Mouse (Mus musculus): ENCODE measurements around the gene Sec24a. TPM values are rescaled to one million over a fixed set of nuclear protein-coding genes. Genes with fewer than 3 reads are reported as not detected.
"Not testable (repeated sequence)": the region's sequence is repeated elsewhere in the genome, so short reads cannot be mapped to it uniquely, and the experiment has no call there.

Gene Sec24a
- polyA plus RNA-seq, 1 experiment from 2014 or later: 16.5 TPM

DNA sequence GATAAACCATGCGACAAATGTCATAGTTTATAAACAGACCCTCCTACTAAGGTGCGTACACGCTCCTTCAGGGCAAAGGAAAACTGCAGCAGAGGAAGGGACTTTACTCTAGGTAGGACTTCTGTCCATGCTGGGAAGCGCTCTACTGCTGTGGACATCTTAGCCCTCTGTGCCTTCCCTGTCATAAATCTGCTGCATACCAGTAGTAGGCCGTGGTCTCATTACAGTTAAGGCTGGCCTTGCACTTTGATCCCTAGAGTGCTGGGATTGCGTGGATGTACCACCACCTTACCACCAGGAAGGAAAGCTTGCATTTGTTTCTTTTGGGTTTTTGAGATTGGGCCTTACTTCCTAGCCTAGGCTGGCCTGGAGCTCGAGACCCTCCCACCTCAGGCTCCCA, 27.2 kb upstream of the Sec24a start:
- ATAC-seq: no peak
- Histone ChIP-seq H3K4me2 (ENCODE audit: low read length) (no peak overlapping the region), H3K36me3 (ENCODE audit: control insufficient read depth, insufficient read depth, low read length) (peaks cover 26% of the 10 kb centered on the region), H3K27ac (ENCODE audit: low read length) (no peak overlapping the region), H3K9me3 (replicated peaks; ENCODE audit: control insufficient read depth, low read length, poor library complexity, severe bottlenecking) (no peaks in the 10 kb centered on the region), H3K4me1 (ENCODE audit: control insufficient read depth, insufficient read depth, low read length) (no peaks in the 10 kb centered on the region), H3K27me3 (ENCODE audit: control insufficient read depth, insufficient read depth, low read depth, low read length) (no peaks in the 10 kb centered on the region), H3K4me3 (ENCODE audit: low read depth, low read length) (no peak overlapping the region), H3K9ac (ENCODE audit: low read depth, low read length) (no peak overlapping the region)
- 98% methylated on average over 7 of the region's 7 CpGs for WGBS

DNA sequence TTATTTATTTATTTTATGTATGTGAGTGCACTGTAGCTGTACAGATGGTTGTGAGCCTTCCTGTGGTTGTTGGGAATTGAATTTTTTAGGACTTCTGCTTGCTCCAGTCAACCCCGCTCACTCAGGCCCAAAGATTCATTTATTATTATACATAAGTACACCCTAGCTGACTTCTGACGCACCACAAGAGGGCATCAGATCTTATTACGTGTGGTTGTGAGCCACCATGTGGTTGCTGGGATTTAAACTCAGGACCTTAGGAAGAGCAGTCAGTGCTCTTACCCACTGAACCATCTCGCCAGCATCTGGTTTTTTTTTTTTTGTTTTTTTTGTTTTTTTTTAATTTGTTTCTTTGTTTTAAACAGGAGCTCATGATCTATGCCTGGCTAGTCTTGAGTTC, 26.3 kb upstream of the Sec24a start:
- not testable (repeated sequence) for H3K27ac ChIP-seq (ENCODE audit: low read length); H3K27me3 ChIP-seq (ENCODE audit: control insufficient read depth, insufficient read depth, low read depth, low read length); H3K4me1 ChIP-seq (ENCODE audit: control insufficient read depth, insufficient read depth, low read length); H3K4me2 ChIP-seq (ENCODE audit: low read length); ATAC-seq; H3K4me3 ChIP-seq (ENCODE audit: low read depth, low read length); H3K9me3 ChIP-seq (replicated peaks; ENCODE audit: control insufficient read depth, low read length, poor library complexity, severe bottlenecking); H3K9ac ChIP-seq (ENCODE audit: low read depth, low read length)
- peaks cover 29% of the 10 kb centered on the region for H3K36me3 ChIP-seq (ENCODE audit: control insufficient read depth, insufficient read depth, low read length)
- WGBS: 76% methylated on average over 4 of the region's 4 CpGs

DNA sequence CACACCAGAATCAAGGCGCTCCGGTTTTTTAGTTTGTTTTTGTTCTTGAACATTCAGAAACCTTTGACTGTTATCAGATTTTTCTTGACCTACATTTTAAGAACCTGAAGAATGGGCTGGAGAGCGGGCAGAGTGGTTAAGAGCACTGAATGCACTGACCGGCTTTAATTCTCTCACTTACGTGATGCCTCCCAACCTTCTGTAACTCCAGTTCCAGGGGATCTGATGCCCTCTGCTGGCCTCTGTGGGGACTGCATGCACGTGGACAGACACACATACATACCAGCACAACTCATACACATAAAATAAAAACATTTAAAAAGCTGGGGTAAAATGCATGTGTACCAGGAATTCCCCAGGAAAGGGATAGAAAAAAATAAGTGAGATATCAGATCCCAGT, 22.5 kb upstream of the Sec24a start:
- 94% methylated on average over 6 of the region's 6 CpGs for WGBS
- peaks cover 34% of the 10 kb centered on the region for H3K36me3 ChIP-seq (ENCODE audit: control insufficient read depth, insufficient read depth, low read length)
- H3K4me2 ChIP-seq (ENCODE audit: low read length): no peak overlapping the region
- no peak overlapping the region for H3K4me3 ChIP-seq (ENCODE audit: low read depth, low read length)
- H3K9ac ChIP-seq (ENCODE audit: low read depth, low read length): no peak overlapping the region
- no peaks in the 10 kb centered on the region for H3K4me1 ChIP-seq (ENCODE audit: control insufficient read depth, insufficient read depth, low read length)
- H3K9me3 ChIP-seq (replicated peaks; ENCODE audit: control insufficient read depth, low read length, poor library complexity, severe bottlenecking): no peaks in the 10 kb centered on the region
- no peak overlapping the region for H3K27ac ChIP-seq (ENCODE audit: low read length)
- ATAC-seq: no peak
- H3K27me3 ChIP-seq (ENCODE audit: control insufficient read depth, insufficient read depth, low read depth, low read length): no peaks in the 10 kb centered on the region

- WGBS: 96% methylated on average over 6 of the region's 6 CpGs
- H3K4me1 ChIP-seq (ENCODE audit: control insufficient read depth, insufficient read depth, low read length): no peaks in the 10 kb centered on the region
- ATAC-seq: no peak
- H3K9me3 ChIP-seq (replicated peaks; ENCODE audit: control insufficient read depth, low read length, poor library complexity, severe bottlenecking): no peaks in the 10 kb centered on the region
- no peak overlapping the region for H3K4me3 ChIP-seq (ENCODE audit: low read depth, low read length)
- H3K27me3 ChIP-seq (ENCODE audit: control insufficient read depth, insufficient read depth, low read depth, low read length): no peaks in the 10 kb centered on the region
- no peak overlapping the region for H3K9ac ChIP-seq (ENCODE audit: low read depth, low read length)
- no peak overlapping the region for H3K27ac ChIP-seq (ENCODE audit: low read length)
- H3K4me2 ChIP-seq (ENCODE audit: low read length): no peak overlapping the region
- peaks cover 33% of the 10 kb centered on the region for H3K36me3 ChIP-seq (ENCODE audit: control insufficient read depth, insufficient read depth, low read length)
Observed at GRCm38 (mm10) chr11:51782721-51783120, 19.3 kb upstream of the Sec24a start.

DNA sequence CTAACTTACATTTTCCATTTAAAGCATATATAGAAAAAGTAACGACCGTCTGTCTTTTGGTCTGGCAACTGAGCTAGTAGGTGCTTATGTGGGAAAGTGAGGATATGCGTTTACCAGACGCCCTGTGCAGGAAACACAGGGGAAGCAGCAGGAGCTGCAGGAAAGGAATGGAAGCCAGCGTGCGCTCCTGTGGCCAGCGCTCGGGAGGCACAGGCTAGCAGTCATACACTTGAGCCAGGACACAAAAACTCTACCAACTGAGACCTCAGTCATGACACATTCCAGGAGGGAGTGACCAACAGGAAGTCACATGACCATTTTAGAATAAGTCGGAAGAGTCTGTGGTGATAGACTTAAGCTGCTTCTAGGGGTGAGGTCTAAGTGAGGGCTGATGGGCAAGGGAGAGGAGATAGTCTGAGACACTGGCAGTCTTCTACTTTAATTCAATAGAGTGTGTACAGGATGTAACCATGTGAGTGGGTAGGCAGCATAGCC, 17.4 kb upstream of the Sec24a start:
- H3K4me3 ChIP-seq (ENCODE audit: low read depth, low read length): no peak overlapping the region
- no peak overlapping the region for H3K27ac ChIP-seq (ENCODE audit: low read length)
- no peak overlapping the region for H3K9ac ChIP-seq (ENCODE audit: low read depth, low read length)
- H3K9me3 ChIP-seq (replicated peaks; ENCODE audit: control insufficient read depth, low read length, poor library complexity, severe bottlenecking): no peaks in the 10 kb centered on the region
- H3K27me3 ChIP-seq (ENCODE audit: control insufficient read depth, insufficient read depth, low read depth, low read length): no peaks in the 10 kb centered on the region
- ATAC-seq: no peak
- WGBS: 96% methylated on average over 9 of the region's 9 CpGs
- peaks cover 25% of the 10 kb centered on the region for H3K36me3 ChIP-seq (ENCODE audit: control insufficient read depth, insufficient read depth, low read length)
- no peaks in the 10 kb centered on the region for H3K4me1 ChIP-seq (ENCODE audit: control insufficient read depth, insufficient read depth, low read length)
- no peak overlapping the region for H3K4me2 ChIP-seq (ENCODE audit: low read length)

DNA sequence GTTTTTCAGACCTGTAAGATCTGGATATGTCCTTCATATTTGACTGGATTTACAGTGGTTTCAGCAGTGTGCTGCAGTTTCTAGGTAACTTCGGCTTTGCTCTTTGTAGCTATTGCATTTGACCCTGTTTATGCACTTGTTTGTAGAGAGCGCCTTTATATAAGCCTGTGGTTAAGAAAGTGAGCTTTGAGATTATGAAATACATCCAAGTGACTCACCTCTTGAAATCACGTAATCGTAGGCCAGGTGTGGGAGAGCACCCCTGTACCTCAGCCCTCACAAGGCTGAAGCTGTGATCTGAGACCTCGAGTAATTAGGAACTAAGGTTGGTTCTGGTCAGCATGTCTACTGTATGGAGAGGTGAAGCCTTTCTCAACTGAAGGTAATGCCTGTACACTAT, 14.0 kb upstream of the Sec24a start:
- peaks cover 13% of the 10 kb centered on the region; the same call in 1 of the 2 replicates for H3K36me3 ChIP-seq (ENCODE audit: control insufficient read depth, insufficient read depth, low read length)
- H3K9ac ChIP-seq (ENCODE audit: low read depth, low read length): no peak overlapping the region
- H3K27ac ChIP-seq (ENCODE audit: low read length): no peak overlapping the region
- H3K9me3 ChIP-seq (replicated peaks; ENCODE audit: control insufficient read depth, low read length, poor library complexity, severe bottlenecking): no peaks in the 10 kb centered on the region
- no peak overlapping the region for H3K4me3 ChIP-seq (ENCODE audit: low read depth, low read length)
- ATAC-seq: no peak
- H3K4me2 ChIP-seq (ENCODE audit: low read length): no peak overlapping the region
- H3K27me3 ChIP-seq (ENCODE audit: control insufficient read depth, insufficient read depth, low read depth, low read length): no peaks in the 10 kb centered on the region
- 96% methylated on average over 5 of the region's 5 CpGs for WGBS
- H3K4me1 ChIP-seq (ENCODE audit: control insufficient read depth, insufficient read depth, low read length): no peaks in the 10 kb centered on the region

- no peaks in the 10 kb centered on the region for H3K9me3 ChIP-seq (replicated peaks; ENCODE audit: control insufficient read depth, low read length, poor library complexity, severe bottlenecking)
- no peak overlapping the region for H3K9ac ChIP-seq (ENCODE audit: low read depth, low read length)
- H3K36me3 ChIP-seq (ENCODE audit: control insufficient read depth, insufficient read depth, low read length): peaks cover 7% of the 10 kb centered on the region; the same call in 1 of the 2 replicates
- ATAC-seq: no peak
- no peaks in the 10 kb centered on the region for H3K4me1 ChIP-seq (ENCODE audit: control insufficient read depth, insufficient read depth, low read length)
- H3K4me2 ChIP-seq (ENCODE audit: low read length): no peak overlapping the region
- no peaks in the 10 kb centered on the region for H3K27me3 ChIP-seq (ENCODE audit: control insufficient read depth, insufficient read depth, low read depth, low read length)
- no peak overlapping the region for H3K4me3 ChIP-seq (ENCODE audit: low read depth, low read length)
- no peak overlapping the region for H3K27ac ChIP-seq (ENCODE audit: low read length)
- 93% methylated on average over 3 of the region's 3 CpGs for WGBS
Observed at GRCm38 (mm10) chr11:51775507-51775906, 12.1 kb upstream of the Sec24a start.

GRCm38 (mm10) chr11:51768296-51768695, 4.9 kb upstream of the Sec24a start:
- Histone ChIP-seq H3K4me1 (ENCODE audit: control insufficient read depth, insufficient read depth, low read length) (peaks cover 18% of the 10 kb centered on the region), H3K4me3 (ENCODE audit: low read depth, low read length) (no peak overlapping the region), H3K27ac (ENCODE audit: low read length) (no peak overlapping the region), H3K9ac (ENCODE audit: low read depth, low read length) (no peak overlapping the region), H3K36me3 (ENCODE audit: control insufficient read depth, insufficient read depth, low read length) (no peaks in the 10 kb centered on the region), H3K9me3 (replicated peaks; ENCODE audit: control insufficient read depth, low read length, poor library complexity, severe bottlenecking) (no peaks in the 10 kb centered on the region), H3K27me3 (ENCODE audit: control insufficient read depth, insufficient read depth, low read depth, low read length) (no peaks in the 10 kb centered on the region), H3K4me2 (ENCODE audit: low read length) (no peak overlapping the region)
- WGBS: 84% methylated on average over 5 of the region's 5 CpGs
- no peak for ATAC-seq

DNA sequence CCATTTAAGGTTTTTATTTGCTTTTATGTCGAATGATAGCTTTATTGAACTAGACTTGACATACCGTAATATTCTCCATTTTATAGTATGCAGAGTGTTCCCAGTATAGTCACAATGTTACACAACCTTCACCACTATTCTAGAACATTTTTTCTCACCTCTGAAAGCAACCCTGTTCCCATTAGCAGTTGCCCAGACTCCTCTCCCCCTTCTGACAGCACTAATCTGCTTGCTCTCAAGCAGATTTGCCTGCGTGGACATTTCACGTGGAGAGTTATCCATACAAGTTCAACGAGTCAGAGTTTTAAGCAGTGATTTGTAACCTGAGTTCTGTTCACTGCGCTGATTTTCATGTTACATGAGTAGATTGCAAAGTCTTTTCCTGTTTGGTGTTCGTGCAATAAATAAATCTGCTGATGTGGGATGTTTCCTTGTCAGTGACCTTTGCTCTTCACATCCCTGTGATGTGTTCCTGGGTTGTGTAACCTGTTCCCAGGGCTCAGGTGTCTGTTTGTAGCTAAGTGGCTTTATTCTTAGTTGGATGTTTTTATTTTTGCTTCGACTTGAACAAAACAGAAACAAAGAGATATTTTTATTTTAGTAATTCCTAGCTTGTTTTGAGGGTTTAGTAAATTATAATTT, 4.3 kb upstream of the Sec24a start:
- Histone ChIP-seq H3K9ac (ENCODE audit: low read depth, low read length) (no peak overlapping the region), H3K27ac (ENCODE audit: low read length) (no peak overlapping the region), H3K4me3 (ENCODE audit: low read depth, low read length) (no peak overlapping the region), H3K9me3 (replicated peaks; ENCODE audit: control insufficient read depth, low read length, poor library complexity, severe bottlenecking) (no peaks in the 10 kb centered on the region), H3K4me1 (ENCODE audit: control insufficient read depth, insufficient read depth, low read length) (peaks cover 22% of the 10 kb centered on the region), H3K36me3 (ENCODE audit: control insufficient read depth, insufficient read depth, low read length) (no peaks in the 10 kb centered on the region), H3K27me3 (ENCODE audit: control insufficient read depth, insufficient read depth, low read depth, low read length) (no peaks in the 10 kb centered on the region), H3K4me2 (ENCODE audit: low read length) (no peak overlapping the region)
- ATAC-seq: no peak
- 87% methylated on average over 8 of the region's 8 CpGs for WGBS

Measured in midbrain, embryonic 16.5 days (tissue).